Mouse (Mus musculus) thymus, postnatal 0 days (tissue): ENCODE measurements around the gene Gal3st4. TPM values are rescaled to one million over a fixed set of nuclear protein-coding genes. Genes with fewer than 3 reads are reported as not detected.
"Not testable (repeated sequence)": the region's sequence is repeated elsewhere in the genome, so short reads cannot be mapped to it uniquely, and the experiment has no call there.

Experiments
- DNase-seq: peaks from one replicate; pipeline ENCODE4 v3.0.0-alpha.2; 2015; ENCODE audit warnings: low spot score
- polyA plus RNA-seq: library from polyadenylated mRNA; unstranded; fragments of >200 nt; fragmentation: Nextera tagmentation; extraction: Ambion mirVana; gene quantifications from 2 replicates; pipeline ENCODE4 v1.2.1, GENCODE M21; 2015

The Gal3st4 gene
- polyA plus RNA-seq, 1 experiment from 2014 or later: 2.4 TPM

DNA sequence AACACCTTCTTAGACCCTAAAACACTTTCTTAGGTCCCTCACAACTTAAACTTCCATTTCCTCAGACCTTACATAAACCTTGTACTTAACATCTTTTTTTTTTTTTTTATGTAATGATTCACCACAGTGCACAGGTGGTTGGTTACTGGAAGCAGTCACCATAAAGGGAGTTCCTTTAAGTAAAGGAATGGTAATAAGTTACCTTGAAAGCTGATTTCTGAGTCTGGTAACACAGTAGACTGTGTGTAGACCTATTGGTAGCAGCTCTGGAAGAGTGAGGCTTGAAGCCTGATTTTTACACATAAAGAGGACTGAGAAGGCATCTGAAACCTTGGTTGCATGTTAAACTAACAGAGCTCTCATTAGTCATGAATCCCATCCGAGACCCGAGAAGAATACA lies 52.8 kb downstream of the Gal3st4 start:
- no peak for DNase-seq

DNA sequence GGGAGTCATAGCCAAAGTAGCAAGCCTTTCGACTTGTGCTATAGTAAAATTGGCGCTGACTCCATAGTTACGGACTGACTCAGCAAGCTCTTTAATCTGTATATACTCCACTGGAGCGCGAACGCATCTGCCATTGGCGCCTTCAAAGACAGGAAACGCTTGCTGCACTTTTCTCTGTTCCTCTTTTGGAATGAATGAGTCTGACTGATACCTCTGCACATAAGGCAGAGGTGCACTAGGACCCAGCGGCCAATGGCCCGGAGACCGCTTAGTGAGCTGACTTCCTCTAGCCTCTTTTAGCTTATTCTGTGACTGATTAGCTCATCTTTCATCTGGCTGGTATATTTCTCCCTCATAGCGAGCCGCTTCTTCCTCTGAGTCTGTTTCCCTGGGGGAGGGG lies 56.0 kb downstream of the Gal3st4 start:
- not testable (repeated sequence) for DNase-seq

Other genes starting within 250 kb of the Gal3st4 start
- gene Smok3c, start 219.6 kb downstream of the Gal3st4 start, polyA plus RNA-seq: not detected in 2 replicates
- gene Zkscan1, start 187.8 kb downstream of the Gal3st4 start, polyA plus RNA-seq: 8.5 and 8.6 TPM in 2 replicates
- 39.4 and 40.9 TPM in 2 replicates for gene Zscan21, start 155.9 kb downstream of the Gal3st4 start, polyA plus RNA-seq
- 14.8 and 15.8 TPM in 2 replicates for gene Zfp113, start 117.1 kb downstream of the Gal3st4 start, polyA plus RNA-seq
- 214 and 223 TPM in 2 replicates for gene Cops6, start 111.8 kb downstream of the Gal3st4 start, polyA plus RNA-seq
- gene Ap4m1, start 100.8 kb downstream of the Gal3st4 start, polyA plus RNA-seq: 9.2 and 9.8 TPM in 2 replicates
- gene Mcm7, start 100.4 kb downstream of the Gal3st4 start, polyA plus RNA-seq: 281 and 296 TPM in 2 replicates
- 44.1 and 54.5 TPM in 2 replicates for gene Taf6, start 85.4 kb downstream of the Gal3st4 start, polyA plus RNA-seq
- 33.2 and 34.2 TPM in 2 replicates for gene Cnpy4, start 85.4 kb downstream of the Gal3st4 start, polyA plus RNA-seq
- gene Mblac1, start 78.5 kb downstream of the Gal3st4 start, polyA plus RNA-seq: 10.2 and 10.8 TPM in 2 replicates
- 0.36 and 0.44 TPM in 2 replicates for gene Nxpe5, start 46.9 kb downstream of the Gal3st4 start, polyA plus RNA-seq
- 83.9 and 88.4 TPM in 2 replicates for gene Lamtor4, start 17.4 kb downstream of the Gal3st4 start, polyA plus RNA-seq
- 5.7 and 7.6 TPM in 2 replicates for gene BC037034, start 8.8 kb downstream of the Gal3st4 start, polyA plus RNA-seq
- 0.04 TPM in 1 of 2 replicates, not detected in the other for gene Gm43720, start 7.1 kb upstream of the Gal3st4 start, polyA plus RNA-seq
- 3.1 and 4.1 TPM in 2 replicates for gene Gpc2, start 7.2 kb upstream of the Gal3st4 start, polyA plus RNA-seq
- gene Stag3, start 7.4 kb upstream of the Gal3st4 start, polyA plus RNA-seq: 2.3 and 3.2 TPM in 2 replicates
- 0.38 and 1.0 TPM in 2 replicates for gene Pvrig, start 69.1 kb upstream of the Gal3st4 start, polyA plus RNA-seq
- gene Zfp157, start 168.6 kb upstream of the Gal3st4 start, polyA plus RNA-seq: 19.2 and 22.6 TPM in 2 replicates